Mouse (Mus musculus) olfactory bulb, adult 2 months (tissue): ENCODE data around the gene Numa1. TPM values are rescaled to one million over a fixed set of nuclear protein-coding genes. Genes with fewer than 3 reads are reported as not detected.
"Not testable (repeated sequence)": the region's sequence is repeated elsewhere in the genome, so short reads cannot be mapped to it uniquely, and the experiment has no call there.

ENCODE experiments used
- H3K27ac ChIP-seq: fragments of 200-500 bp; 2 replicates; pipeline ENCODE4 v1.5.1; 2012; ENCODE audit warnings: low read depth, low read length; ENCODE audit not compliant: insufficient read depth
- H3K4me1 ChIP-seq: fragments of 200-500 bp; 2 replicates; pipeline ENCODE4 v1.6.1; 2012; ENCODE audit warnings: low read length; ENCODE audit not compliant: control insufficient read depth, insufficient read depth
- H3K4me3 ChIP-seq: fragments of 200-500 bp; 2 replicates; pipeline ENCODE4 v1.5.1; 2012; ENCODE audit warnings: mild to moderate bottlenecking, low read depth, low read length, moderate library complexity; ENCODE audit not compliant: insufficient read depth
- CTCF ChIP-seq: fragments of 200-500 bp; IDR thresholded peaks from 2 replicates; pipeline ENCODE4 v1.5.1; 2012; ENCODE audit warnings: low read depth, mild to moderate bottlenecking, low read length, moderate library complexity; ENCODE audit not compliant: insufficient read depth
- POLR2A ChIP-seq: fragments of 200-500 bp; IDR thresholded peaks from 2 replicates; pipeline ENCODE4 v1.6.1; 2012; ENCODE audit warnings: mild to moderate bottlenecking, low read depth, low read length, moderate library complexity; ENCODE audit not compliant: insufficient read depth
- WGBS: fragments of 180-500 bp; shearing (Covaris S2); methylation state at CpG from one replicate; pipeline ENCODE4 v1.1.7; 2018; 5-methylcytosine and 5-hydroxymethylcytosine counted together
- polyA plus RNA-seq: library from polyadenylated mRNA; stranded (reverse); fragments of >200 nt; gene quantifications from 2 replicates; pipeline ENCODE4 v1.2.4, GENCODE M21; 2012; ENCODE audit warnings: low replicate concordance; ENCODE audit not compliant: missing spikeins, insufficient read depth, insufficient read length

The Numa1 gene
- polyA plus RNA-seq, 1 experiment = not detected

DNA sequence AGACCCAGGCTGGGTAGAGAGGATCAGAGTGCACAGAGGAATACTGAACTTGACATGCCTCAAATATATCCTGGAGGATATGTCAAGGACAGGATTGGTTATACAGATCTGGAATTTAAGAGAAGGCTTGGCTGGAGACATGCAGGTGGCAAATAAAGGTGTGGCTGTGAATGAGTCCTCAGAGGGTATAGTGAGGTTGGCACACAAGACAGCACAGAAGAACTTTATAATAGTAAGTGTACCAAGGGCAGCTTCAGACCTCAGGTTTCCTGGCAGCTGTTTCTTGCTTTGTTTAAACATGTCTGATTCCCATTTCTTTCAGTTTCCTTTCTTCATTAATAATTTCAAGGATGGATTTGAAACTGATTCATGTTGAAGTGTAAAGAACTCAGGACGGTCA, 1.4 kb upstream of the Numa1 start:
- no peak overlapping the region for H3K4me3 ChIP-seq
- TF ChIP-seq POLR2A (no peak), CTCF (no peak)
- no peak overlapping the region for H3K27ac ChIP-seq
- WGBS = 69% methylated on average over 1 of the region's 1 CpGs
- peaks cover 7% of the 10 kb centered on the region; the same call in 1 of the 2 replicates for H3K4me1 ChIP-seq

DNA sequence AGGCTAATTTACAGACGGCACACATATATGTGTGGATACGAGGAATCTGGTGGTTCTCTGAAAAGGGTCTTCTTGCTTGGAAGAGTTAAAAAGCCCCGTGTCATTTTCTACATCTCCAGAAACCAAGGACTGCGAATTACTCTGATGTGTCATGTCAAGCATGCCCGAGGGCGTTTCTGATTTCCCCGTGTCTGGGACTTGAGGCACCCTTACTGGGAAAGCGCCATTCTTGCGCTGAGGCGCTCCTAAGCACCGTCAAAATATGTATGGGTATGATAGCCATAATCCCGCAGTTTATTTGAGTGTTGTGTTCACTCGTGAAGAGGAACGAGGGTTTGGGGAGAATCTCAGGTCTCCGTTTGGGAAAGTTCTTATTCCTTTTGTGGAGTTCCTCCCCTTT, 611 bp upstream of the Numa1 start:
- 3% methylated on average over 15 of the region's 15 CpGs for WGBS
- H3K4me3 ChIP-seq = peak overlapping the region; percentile 84
- peaks cover 7% of the 10 kb centered on the region; the same call in 1 of the 2 replicates for H3K4me1 ChIP-seq
- no peak overlapping the region for H3K27ac ChIP-seq
- TF ChIP-seq CTCF (no peak), POLR2A (no peak)

DNA sequence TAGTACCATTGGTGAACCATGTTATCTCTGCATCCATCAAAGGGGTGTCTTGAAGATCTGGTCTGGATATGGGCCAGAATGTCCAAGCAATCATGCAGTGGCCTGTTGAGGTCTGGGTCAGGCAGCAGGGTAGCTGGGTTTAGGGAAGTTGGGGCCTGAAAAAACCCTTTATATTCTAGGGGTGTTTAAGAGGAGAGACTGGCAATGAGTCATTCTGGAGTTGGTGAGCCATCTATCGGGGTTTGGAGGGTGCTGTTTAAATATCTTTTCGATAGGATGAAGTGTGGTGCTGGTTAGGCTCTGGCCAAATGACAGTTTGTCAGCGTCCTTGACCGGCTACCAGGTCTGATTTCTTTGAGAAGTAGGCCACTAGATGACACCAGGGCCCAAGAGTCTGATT, 2.0 kb downstream of the Numa1 start:
- Histone ChIP-seq H3K4me3 (no peak overlapping the region), H3K4me1 (peaks cover 7% of the 10 kb centered on the region; the same call in 1 of the 2 replicates), H3K27ac (no peak overlapping the region)
- 81% methylated on average over 4 of the region's 4 CpGs for WGBS
- TF ChIP-seq POLR2A = no peak
- TF ChIP-seq CTCF = no peak

DNA sequence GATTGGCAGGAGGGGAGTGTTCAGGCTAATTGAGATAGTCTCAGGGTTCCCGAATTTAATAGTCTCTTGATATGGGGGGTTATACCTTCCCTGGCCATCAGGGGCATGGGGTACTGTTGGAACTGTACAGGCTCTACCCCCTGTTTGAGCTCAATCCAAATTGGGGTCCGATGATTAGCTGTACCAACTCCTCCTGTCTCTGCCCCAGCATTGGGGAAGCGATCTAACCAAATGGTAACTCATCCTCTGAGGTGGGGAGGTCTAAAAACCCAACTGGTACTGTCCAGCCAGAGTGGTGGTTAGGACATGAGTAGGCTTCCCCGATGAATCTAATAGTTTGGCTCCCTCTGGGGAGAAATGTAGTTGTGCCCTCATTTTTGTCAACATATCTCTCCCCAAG, 3.1 kb downstream of the Numa1 start:
- no peak overlapping the region for H3K27ac ChIP-seq
- TF ChIP-seq CTCF = no peak
- no peak for TF ChIP-seq POLR2A
- WGBS = 82% methylated on average over 4 of the region's 4 CpGs
- H3K4me3 ChIP-seq = no peak overlapping the region
- H3K4me1 ChIP-seq = peaks cover 7% of the 10 kb centered on the region; the same call in 1 of the 2 replicates

DNA sequence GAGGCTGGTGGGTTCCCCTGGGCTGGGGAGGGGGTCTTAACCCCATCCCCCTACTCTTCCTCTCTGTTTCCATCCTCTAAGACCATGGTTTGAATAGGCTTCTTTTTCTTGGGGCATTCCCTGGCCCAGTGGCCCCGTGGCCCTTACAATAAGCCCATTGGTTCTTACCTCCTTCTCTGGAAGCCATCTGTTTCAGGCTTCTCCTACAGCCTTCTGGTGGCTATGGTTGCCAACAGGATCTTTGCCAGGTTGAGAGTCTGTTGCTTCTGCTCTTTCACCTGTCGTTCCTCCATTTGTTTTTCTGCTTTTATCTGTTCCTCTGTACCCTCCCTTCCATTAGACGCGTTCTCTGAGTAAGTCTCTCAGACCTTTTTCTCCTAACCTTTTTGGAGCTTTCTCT, 3.7 kb downstream of the Numa1 start:
- H3K4me3 ChIP-seq = no peak overlapping the region
- H3K4me1 ChIP-seq = peaks cover 7% of the 10 kb centered on the region; the same call in 1 of the 2 replicates
- WGBS = 48% methylated on average over 4 of the region's 4 CpGs
- 0 out of 2 replicates have a peak overlapping the region, but pooled peaks have one; percentile 52 for H3K27ac ChIP-seq
- no peak for TF ChIP-seq POLR2A
- TF ChIP-seq CTCF = no peak

DNA sequence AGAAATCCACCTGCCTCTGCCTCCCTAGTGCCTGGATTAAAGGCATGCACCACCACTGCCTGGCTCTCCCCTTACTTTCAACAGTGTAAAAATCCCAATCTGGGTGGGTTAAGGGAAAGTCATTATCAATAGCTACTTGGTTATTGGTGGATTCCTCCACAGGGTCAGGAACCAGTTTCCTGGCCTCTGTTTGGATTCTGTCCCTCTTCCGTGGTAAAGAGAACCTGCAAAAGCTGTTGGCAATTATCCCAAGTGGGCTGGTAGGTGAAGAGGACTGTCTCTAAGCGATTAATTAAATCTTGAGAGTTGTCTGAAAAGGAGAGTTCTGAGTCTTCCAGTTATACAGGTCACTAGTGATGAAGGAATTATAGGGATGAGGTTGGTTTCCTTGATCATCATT, 4.4 kb downstream of the Numa1 start:
- H3K27ac ChIP-seq = no peak overlapping the region
- no peak for TF ChIP-seq POLR2A
- no peak for TF ChIP-seq CTCF
- WGBS = 76% methylated on average over 2 of the region's 2 CpGs
- H3K4me3 ChIP-seq = no peak overlapping the region
- H3K4me1 ChIP-seq = peaks cover 7% of the 10 kb centered on the region; the same call in 1 of the 2 replicates

DNA sequence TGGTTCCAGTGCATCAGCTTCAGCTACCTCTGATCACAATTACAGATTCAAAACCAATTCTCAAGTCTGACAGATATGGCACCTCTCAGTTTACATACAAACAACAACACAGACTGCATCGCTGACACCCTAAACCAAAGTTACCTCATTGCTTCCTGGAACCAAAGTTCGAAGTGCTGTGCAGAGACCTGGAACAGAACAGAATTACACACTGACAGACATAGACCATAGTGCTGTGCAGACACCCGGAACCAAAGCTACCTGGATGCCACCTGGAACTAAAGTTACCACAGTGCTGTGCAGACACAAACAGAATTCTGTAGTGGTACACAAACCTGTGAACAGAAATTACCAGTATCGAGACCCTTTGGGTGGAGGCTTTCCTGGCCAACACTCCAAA, 5.8 kb downstream of the Numa1 start:
- no peak overlapping the region for H3K27ac ChIP-seq
- peaks cover 6% of the 10 kb centered on the region; the same call in 1 of the 2 replicates for H3K4me1 ChIP-seq
- 95% methylated on average over 4 of the region's 4 CpGs for WGBS
- TF ChIP-seq POLR2A (no peak), CTCF (no peak)
- H3K4me3 ChIP-seq = no peak overlapping the region

DNA sequence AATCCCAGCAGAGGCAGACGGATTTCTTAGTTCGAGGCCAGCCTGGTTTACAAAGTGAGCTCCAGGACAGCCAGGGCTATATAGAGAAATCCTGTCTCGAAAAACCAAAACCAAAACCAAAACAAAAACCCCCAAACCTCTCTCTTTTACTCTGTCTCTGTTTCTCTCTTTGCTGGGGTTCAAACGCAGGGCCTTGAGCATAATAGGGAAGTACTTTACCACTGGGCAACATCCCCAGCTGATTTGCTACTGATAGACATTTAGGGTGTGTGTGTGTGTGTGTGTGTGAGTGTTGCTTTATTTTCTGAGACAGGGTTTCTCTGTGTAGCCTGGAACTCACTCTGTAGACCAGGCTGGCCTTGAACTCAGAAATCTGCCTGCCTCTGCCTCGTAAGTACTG, 15.1 kb downstream of the Numa1 start:
- H3K4me1 ChIP-seq, H3K27ac ChIP-seq, H3K4me3 ChIP-seq: not testable (repeated sequence)
- WGBS = 85% methylated on average over 5 of the region's 5 CpGs

DNA sequence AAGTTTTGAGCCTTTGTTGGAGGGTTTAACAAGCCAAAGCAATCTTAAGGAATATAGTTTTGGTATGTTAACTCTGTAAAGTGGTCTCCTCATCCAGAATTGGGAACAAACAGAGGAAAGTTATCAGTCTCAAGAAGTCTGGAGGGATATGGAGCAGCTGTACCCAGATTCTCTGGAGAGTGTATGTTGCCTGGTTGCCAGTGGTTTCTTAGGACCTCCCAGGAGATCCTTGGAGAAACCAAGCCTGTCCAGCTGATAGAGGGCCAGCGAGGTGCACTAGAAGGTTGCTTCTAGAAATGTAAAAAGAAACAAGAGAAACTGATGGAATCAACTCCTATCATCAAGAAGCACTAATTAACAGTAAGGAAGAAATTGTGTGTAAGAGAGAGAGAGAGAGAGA, 17.7 kb downstream of the Numa1 start:
- Histone ChIP-seq H3K4me3 (no peak overlapping the region), H3K4me1 (no peaks in the 10 kb centered on the region), H3K27ac (no peak overlapping the region)
- no peak for TF ChIP-seq POLR2A
- TF ChIP-seq CTCF = no peak
- 70% methylated on average over 1 of the region's 1 CpGs for WGBS

DNA sequence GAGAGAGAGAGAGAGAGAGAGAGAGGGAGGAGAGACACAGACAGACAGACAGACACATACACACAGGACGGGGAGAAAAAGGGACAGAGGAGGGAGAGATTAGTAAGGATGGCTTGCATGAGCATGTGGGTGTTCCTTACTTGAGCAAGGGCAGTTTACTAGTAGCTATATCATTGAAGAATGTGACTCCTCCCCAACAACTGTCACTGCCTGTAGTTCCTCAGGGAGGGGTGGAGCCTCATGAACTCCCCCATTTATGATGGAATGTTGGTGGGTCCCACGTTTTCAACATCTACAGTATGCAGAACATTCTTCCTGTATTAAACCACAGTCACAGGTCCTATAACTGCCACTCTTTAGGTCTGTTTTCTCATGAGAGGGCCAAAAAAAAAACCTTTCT, 18.2 kb downstream of the Numa1 start:
- Histone ChIP-seq H3K4me3 (no peak overlapping the region), H3K27ac (no peak overlapping the region), H3K4me1 (no peaks in the 10 kb centered on the region)
- TF ChIP-seq POLR2A = no peak
- no peak for TF ChIP-seq CTCF
- 47% methylated on average over 2 of the region's 2 CpGs for WGBS
